Mouse (Mus musculus): ENCODE results near the gene Fam189a2. TPM values are rescaled to one million over a fixed set of nuclear protein-coding genes. Genes with fewer than 3 reads are reported as not detected.

The Fam189a2 gene
- polyA plus RNA-seq, 1 experiment from 2014 or later: 6.0 TPM

Other genes starting within 250 kb of the Fam189a2 start
- gene Tjp2, start 194.0 kb upstream of the Fam189a2 start, polyA plus RNA-seq (2015; fragmentation: Nextera tagmentation; extraction: Ambion mirVana): 22.3 and 24.9 TPM in 2 replicates
- gene Fxn, start 249.6 kb upstream of the Fam189a2 start, polyA plus RNA-seq (2015; fragmentation: Nextera tagmentation; extraction: Ambion mirVana): 65.6 and 67.6 TPM in 2 replicates

All from heart, embryonic 16.5 days (tissue).